Mouse (Mus musculus) c-Kit-positive CD71-positive TER-119-positive erythroid progenitor cells, embryonic 14.5 days (primary cell): Measurements from ENCODE around the gene Rexo1.

ENCODE experiments used
- DNase-seq: peaks from one replicate; pipeline ENCODE4 v3.0.0-alpha.2; 2013; ENCODE audit warnings: low spot score

The Rexo1 gene

GRCm38 (mm10) chr10:80504724-80505123 is 56.6 kb downstream of the Rexo1 start:
- DNase-seq, result no peak

DNA sequence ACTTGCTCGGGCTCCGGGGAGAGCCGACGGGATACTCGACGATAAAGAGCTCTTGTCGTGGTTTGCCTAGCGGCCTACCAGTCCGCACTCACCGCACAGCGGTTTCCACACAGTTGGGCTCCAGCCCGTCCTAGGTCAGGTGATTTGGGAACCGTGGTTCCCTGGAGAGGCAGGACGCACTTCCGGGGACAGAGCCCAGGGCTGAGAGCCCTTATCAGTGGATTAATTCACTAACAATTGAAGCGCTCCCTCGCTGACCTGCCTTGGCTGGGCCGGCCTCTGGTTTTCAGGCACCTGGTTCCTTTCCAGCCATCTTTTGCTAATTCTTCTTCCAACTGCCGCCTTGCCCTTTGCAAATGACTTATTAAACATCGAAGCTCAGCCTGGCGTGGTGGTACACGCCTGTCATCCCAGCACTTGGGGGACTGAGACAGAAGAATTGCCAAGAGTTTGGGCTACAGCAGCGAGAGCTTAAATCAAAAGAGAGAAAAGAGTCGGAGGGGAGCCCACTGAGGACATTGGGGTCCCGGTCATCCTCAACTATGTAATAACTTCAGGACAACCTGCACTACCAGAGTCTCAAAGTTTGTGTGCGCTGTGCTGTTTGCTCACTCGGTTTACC is 57.6 kb downstream of the Rexo1 start:
- no peak for DNase-seq

DNA sequence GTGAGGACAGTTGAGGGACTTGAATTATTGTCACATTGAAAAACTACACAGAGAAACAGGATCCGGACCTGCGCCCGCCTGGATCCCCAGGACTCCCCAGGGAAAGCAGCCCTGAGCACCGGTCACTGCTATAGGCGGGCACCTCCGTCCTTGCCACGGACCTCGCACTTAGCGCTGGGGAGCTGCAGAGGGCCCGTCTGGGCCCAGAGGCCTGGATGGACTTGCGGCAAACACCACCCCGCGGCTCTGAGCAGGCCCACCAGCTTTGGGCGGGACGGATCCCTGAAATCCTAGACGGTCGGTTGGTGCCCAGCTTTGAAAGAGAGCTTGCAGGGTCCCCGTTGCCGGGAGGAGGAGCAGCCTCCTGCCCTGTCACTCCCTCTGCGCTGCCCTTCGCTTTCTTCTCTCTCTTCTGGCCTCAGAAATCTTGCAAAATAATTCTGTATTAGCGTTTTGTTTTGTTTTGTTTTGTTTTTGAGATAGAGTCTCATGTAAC is 58.5 kb downstream of the Rexo1 start:
- no peak for DNase-seq

DNA sequence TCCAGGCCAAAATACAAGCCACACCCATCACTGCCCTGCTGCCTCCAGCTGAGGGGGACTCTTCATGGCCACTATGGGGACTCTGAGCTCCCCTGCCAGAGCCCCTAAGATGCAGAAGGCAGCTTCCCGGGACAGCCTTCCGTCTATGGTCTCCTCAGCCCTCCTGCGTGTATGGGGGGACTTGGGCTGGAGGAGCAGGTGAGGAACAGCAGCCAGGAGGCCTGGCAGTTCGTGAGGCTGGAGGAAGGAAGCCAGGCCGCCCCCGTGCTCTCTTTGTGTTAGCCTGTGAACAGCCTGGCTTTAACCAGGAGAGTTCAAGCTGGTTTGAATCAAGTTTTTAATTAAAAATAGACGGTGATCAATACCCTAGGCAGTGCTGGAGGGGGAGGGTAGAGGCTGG is 59.1 kb downstream of the Rexo1 start:
- no peak for DNase-seq

DNA sequence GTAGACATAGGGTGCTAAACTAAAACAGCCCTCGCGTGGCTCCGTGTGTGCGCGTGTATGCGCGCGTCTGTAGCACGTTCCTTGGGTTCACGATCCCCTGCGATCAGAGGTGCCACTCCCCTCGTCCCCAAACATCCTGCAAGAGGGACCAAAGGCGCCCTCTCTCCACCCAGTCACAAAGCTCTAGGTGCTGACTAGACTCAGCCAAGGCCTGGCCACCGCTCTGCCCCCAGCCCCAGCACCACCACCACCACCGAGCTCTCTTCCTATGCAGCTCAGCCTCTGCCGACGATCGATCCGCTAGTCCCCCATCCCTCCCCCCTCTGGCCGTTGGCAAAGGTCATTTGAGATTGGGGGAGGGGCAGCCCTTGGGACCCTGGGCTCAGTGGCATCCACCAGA is 64.9 kb downstream of the Rexo1 start:
- DNase-seq, result no peak

DNA sequence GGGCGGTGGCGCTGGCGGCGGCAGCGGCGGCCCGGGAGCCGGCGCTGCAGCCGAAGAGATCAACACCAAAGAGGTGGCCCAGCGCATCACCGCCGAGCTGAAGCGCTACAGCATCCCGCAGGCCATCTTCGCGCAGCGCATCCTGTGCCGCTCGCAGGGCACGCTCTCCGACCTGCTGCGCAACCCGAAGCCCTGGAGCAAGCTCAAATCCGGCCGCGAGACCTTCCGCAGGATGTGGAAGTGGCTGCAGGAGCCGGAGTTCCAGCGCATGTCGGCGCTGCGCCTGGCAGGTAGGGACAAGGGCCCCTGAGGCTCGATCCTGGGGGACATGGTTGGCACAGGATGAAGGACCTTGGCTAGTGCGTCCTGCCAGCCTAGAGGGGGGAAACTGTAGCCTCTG is 65.5 kb downstream of the Rexo1 start:
- no peak for DNase-seq

- no peak for DNase-seq
These were observed 66.6 kb downstream of the Rexo1 start, which contains the start of gene Onecut3 for GRCm38 (mm10) chr10:80494732-80495131. Gene Onecut3 (plus strand): TSS chr10:80494835.
